Mouse (Mus musculus): ENCODE data around the gene Cfp. TPM values are rescaled to one million over a fixed set of nuclear protein-coding genes. Genes with fewer than 3 reads are reported as not detected.

Gene Cfp
- 39.1 and 60.3 TPM in 2 replicates for polyA plus RNA-seq (2015; fragmentation: Nextera tagmentation; extraction: Ambion mirVana)

DNA sequence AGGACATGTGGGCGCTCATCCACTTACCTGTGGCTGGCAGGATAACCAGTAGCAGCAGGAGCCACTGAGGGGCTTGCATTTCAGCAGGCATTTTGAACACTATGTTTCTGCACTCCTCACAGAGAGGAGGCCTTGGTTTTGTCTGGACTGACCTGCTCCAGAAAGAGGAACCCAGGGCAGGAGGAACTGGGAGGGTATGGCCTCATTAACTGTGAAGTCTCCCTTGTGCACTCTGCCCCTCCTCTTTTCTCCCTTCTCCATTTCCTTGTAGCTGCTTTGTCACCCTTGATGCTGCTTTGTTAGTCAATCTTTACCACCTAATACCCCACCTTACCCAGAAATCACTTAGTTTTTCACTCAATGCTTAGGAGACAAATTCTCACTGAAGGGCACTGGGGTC is at the start of gene Cfp:
TSS of gene Cfp (minus strand) at position 192 of the 400 bp plus-strand sequence.

GRCm38 (mm10) chrX:20961477-20962378 is 30.4 kb upstream of the Cfp start, which contains the start of gene Uxt:
Gene Uxt (minus strand): TSS chrX:20962017.

DNA sequence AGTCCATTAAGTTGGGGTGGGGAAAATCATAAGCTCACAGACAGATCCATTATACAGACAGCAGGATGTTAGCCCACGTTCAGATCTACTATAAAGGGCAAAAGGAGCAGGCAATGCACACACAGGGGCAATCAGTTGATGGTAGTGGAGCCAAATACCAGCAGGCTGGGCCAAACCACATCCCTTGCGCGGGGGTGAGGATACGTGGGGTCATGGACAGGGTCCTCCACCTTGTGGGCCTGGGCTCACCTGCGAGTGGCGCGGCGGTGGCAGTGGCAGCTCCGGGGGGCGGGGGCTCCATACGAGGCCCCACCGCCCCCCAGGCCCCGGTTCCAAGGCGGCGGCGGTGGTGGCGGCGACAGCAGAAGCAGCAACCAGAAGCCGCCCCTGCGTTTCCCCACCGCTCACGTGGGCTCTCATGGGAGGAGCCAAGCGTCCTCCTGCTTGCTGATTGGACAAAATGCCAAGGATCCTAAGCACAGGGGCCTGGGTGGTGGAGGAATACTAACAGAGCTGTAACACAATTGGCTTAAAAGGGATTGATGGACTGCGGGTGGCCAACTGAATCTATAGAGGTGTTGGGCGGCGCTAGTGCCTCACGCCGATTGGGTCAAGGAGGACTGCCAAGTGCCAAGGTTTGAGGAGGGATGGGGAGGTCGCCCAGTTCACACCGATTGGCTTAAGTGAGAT is 19.0 kb upstream of the Cfp start, which contains the start of gene Elk1:
TSS of gene Elk1 (minus strand) at position 418 of the 690 bp plus-strand sequence.

DNA sequence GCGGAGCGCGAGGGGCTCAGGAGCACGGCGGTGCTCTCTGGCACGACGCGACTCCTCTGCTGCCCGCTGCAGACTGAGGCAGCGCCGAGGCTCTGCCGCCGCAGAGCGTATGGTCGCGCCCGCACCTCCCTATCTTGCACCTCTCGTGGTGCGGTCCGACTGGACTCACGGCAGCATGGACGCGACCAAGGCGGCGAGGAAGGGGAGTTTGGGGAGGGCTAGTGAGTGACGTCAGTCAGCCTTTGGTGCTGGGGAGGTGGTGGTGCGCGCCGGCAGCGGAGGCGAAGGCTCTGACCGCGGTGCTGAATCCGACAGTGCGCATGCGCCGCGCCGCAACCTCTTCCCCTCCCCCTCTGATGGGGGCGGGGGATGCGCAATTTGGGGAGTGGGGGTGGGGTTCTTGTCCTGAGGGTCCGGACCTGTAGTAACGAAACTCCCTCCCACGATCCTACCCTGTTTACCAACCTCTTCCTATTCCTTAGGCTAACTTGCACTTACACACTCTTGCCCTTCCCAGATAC is 10.5 kb downstream of the Cfp start, which contains the start of gene Syn1:
TSS of gene Syn1 (minus strand) at position 161 of the 521 bp plus-strand sequence.

Other genes starting within 250 kb of the Cfp start
- 30.0 and 32.5 TPM in 2 replicates for gene Cdk16, start 243.6 kb downstream of the Cfp start, polyA plus RNA-seq (2015; fragmentation: Nextera tagmentation; extraction: Ambion mirVana)
- gene Usp11, start 227.6 kb downstream of the Cfp start, polyA plus RNA-seq (2015; fragmentation: Nextera tagmentation; extraction: Ambion mirVana), result 5.6 and 7.4 TPM in 2 replicates
- gene Araf, start 133.7 kb downstream of the Cfp start, polyA plus RNA-seq (2015; fragmentation: Nextera tagmentation; extraction: Ambion mirVana), result 46.5 and 48.9 TPM in 2 replicates
- 11.4 and 13.3 TPM in 2 replicates for gene Timp1, start 61.4 kb downstream of the Cfp start, polyA plus RNA-seq (2015; fragmentation: Nextera tagmentation; extraction: Ambion mirVana)
- not detected in 2 replicates for gene Syn1, start 10.6 kb downstream of the Cfp start, polyA plus RNA-seq (2015; fragmentation: Nextera tagmentation; extraction: Ambion mirVana)
- gene Elk1, start 19.1 kb upstream of the Cfp start, polyA plus RNA-seq (2015; fragmentation: Nextera tagmentation; extraction: Ambion mirVana), result 2.6 and 2.8 TPM in 2 replicates
- gene Uxt, start 30.5 kb upstream of the Cfp start, polyA plus RNA-seq (2015; fragmentation: Nextera tagmentation; extraction: Ambion mirVana), result 62.3 and 66.8 TPM in 2 replicates
- 3.3 and 3.8 TPM in 2 replicates for gene Zfp182, start 130.8 kb upstream of the Cfp start, polyA plus RNA-seq (2015; fragmentation: Nextera tagmentation; extraction: Ambion mirVana)
- gene Spaca5, start 136.9 kb upstream of the Cfp start, polyA plus RNA-seq (2015; fragmentation: Nextera tagmentation; extraction: Ambion mirVana), result not detected in 2 replicates
- 0.46 and 0.51 TPM in 2 replicates for gene Zfp300, start 158.0 kb upstream of the Cfp start, polyA plus RNA-seq (2015; fragmentation: Nextera tagmentation; extraction: Ambion mirVana)
- gene Ssxa1, start 184.3 kb upstream of the Cfp start, polyA plus RNA-seq (2015; fragmentation: Nextera tagmentation; extraction: Ambion mirVana), result not detected in 2 replicates
- not detected in 2 replicates for gene Gm21876, start 244.1 kb upstream of the Cfp start, polyA plus RNA-seq (2015; fragmentation: Nextera tagmentation; extraction: Ambion mirVana)